8 mouse cellular contexts compared by ENCODE assay signal in genomic region chr1:186182498-186183203, GRCm38 (mm10).
DNase-seq lines count a peak whose midpoint lies in the region; ATAC-seq and TF ChIP-seq lines count a peak whose summit lies in the region.

No protein-coding gene starts in this region.

- peak; percentile 30 to 65 for DNase-seq in urinary bladder, adult 18-20 months (ENCODE audit: low spot score in 2 of 2)
- no peak for DNase-seq in urinary bladder, postnatal 10 days (ENCODE audit: low spot score)
- DNase-seq in hindbrain, embryonic 10.5 days (ENCODE audit: low spot score) = peak; percentile 19
- peak; percentile 37 for DNase-seq in layer of hippocampus, adult 9-10 months (ENCODE audit: low spot score)
- DNase-seq in lung, adult 2 months = peak; percentile 40
- peak; percentile 26 for DNase-seq in ovary, postnatal 36 days (ENCODE audit: low spot score)
- no peak for DNase-seq in thymus, adult 2 months

- peaks cover 16% of the 10 kb centered on the region for H3K4me1 ChIP-seq in hindbrain, embryonic 10.5 days (replicated peaks)
- H3K4me1 ChIP-seq in lung, adult 2 months (ENCODE audit: control insufficient read depth, insufficient read depth, low read length) = peaks cover 3% of the 10 kb centered on the region; the same call in 1 of the 2 replicates
- no peaks in the 10 kb centered on the region for H3K4me1 ChIP-seq in thymus, adult 2 months (replicated peaks; ENCODE audit: control insufficient read depth, insufficient read depth, low read length)

- WGBS in hindbrain, embryonic 10.5 days = 67% methylated on average over 23 of the region's 23 CpGs
- WGBS in lung, adult 2 months = 11% methylated on average over 23 of the region's 23 CpGs
- 24% methylated on average over 23 of the region's 23 CpGs for WGBS in thymus, adult 2 months

- H3K27ac ChIP-seq in hindbrain, embryonic 10.5 days = peak overlapping the region; percentile 17
- no peak overlapping the region for H3K27ac ChIP-seq in thymus, adult 2 months (ENCODE audit: control insufficient read depth, insufficient read depth, low read length)

- no peaks in the 10 kb centered on the region for H3K9me3 ChIP-seq in hindbrain, embryonic 10.5 days

- no peaks in the 10 kb centered on the region for H3K36me3 ChIP-seq in hindbrain, embryonic 10.5 days
- H3K36me3 ChIP-seq in thymus, adult 2 months (ENCODE audit: control insufficient read depth, insufficient read depth, low read length) = no peaks in the 10 kb centered on the region

- no peak overlapping the region for H3K4me3 ChIP-seq in hindbrain, embryonic 10.5 days
- peak overlapping the region; percentile 2 for H3K4me3 ChIP-seq in lung, adult 2 months (replicated peaks; ENCODE audit: extremely low read depth, low read depth, low read length)
- H3K4me3 ChIP-seq in thymus, adult 2 months (ENCODE audit: control insufficient read depth, insufficient read depth, low read length) = no peak overlapping the region

- no peak for TF ChIP-seq POLR2A in lung, adult 2 months (IDR thresholded peaks at IDR 0.05; ENCODE audit: borderline replicate concordance, extremely low read depth, low read depth, low read length)
- no peak for TF ChIP-seq POLR2A in thymus, adult 2 months (IDR thresholded peaks at IDR 0.05; ENCODE audit: control insufficient read depth, extremely low read depth, insufficient read depth, low read length, poor library complexity)

- ATAC-seq in frontal cortex, adult (ENCODE audit: low TSS enrichment) = peak; percentile 57; the same call in 1 of the 2 replicates

- TF ChIP-seq CTCF in lung, adult 2 months (IDR thresholded peaks at IDR 0.05; ENCODE audit: insufficient read depth, low read length) = peak; percentile 44; the same call in 1 of the 2 replicates
- TF ChIP-seq CTCF in thymus, adult 2 months (IDR thresholded peaks at IDR 0.05; ENCODE audit: borderline replicate concordance, control insufficient read depth, extremely low read depth, insufficient read depth, low read length, poor library complexity) = no peak

- H3K27me3 ChIP-seq in hindbrain, embryonic 10.5 days (ENCODE audit: insufficient read depth, poor library complexity, severe bottlenecking) = no peaks in the 10 kb centered on the region
- no peaks in the 10 kb centered on the region for H3K27me3 ChIP-seq in thymus, adult 2 months (ENCODE audit: control insufficient read depth, insufficient read depth, low read length)

Comparison
In these comparisons a context has a peak if more than half of its experiments do, and no peak if none do; other contexts are left out.
1. DNase-seq: peak in urinary bladder, adult 18-20 months (2 of 2), hindbrain, embryonic 10.5 days (single experiment), layer of hippocampus, adult 9-10 months (single experiment), lung, adult 2 months (single experiment) and ovary, postnatal 36 days (single experiment); none in urinary bladder, postnatal 10 days (single experiment) and thymus, adult 2 months (single experiment).